ENCODE assay signal across 8 mouse cellular contexts in the genomic region with DNA sequence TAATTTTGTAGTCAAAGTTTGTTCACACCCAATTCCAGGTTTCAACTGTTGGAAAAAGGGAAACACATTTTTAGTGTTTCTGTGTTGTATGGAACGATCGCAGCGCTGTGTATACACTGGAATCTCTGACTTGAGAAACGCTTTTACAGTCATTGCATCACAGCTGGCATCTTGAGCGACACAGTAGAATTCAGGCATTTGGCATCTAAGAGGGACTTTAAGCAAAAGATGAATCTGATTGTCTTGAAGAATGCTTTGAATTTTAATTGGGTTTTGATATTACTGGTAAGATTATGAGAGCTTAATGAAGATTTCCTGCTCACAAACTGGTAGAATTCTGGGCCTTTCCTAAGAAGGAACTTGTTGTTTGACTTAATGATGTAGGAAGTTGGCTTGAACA. TPM values are rescaled to one million over a fixed set of nuclear protein-coding genes. Genes with fewer than 3 reads are reported as not detected.
DNase-seq lines count a peak whose midpoint lies in the region; ATAC-seq and TF ChIP-seq lines count a peak whose summit lies in the region.

No protein-coding gene starts in this region.

- WGBS in kidney, postnatal 0 days = 16% methylated on average over 5 of the region's 5 CpGs
- WGBS in embryonic facial prominence, embryonic 15.5 days = 17% methylated on average over 5 of the region's 5 CpGs
- 21% methylated on average over 5 of the region's 5 CpGs for WGBS in limb, embryonic 14.5 days
- 27% methylated on average over 5 of the region's 5 CpGs for WGBS in neural tube, embryonic 14.5 days

- peak overlapping the region; percentile 68 for H3K4me2 ChIP-seq in kidney, postnatal 0 days (ENCODE audit: low read length)
- peak overlapping the region; percentile 63 for H3K4me2 ChIP-seq in embryonic facial prominence, embryonic 15.5 days (replicated peaks)
- peak overlapping the region; percentile 55 for H3K4me2 ChIP-seq in limb, embryonic 14.5 days (replicated peaks; ENCODE audit: low read depth, low read length, severe bottlenecking)
- peak overlapping the region; percentile 70 for H3K4me2 ChIP-seq in neural tube, embryonic 14.5 days (ENCODE audit: low read depth, low read length)

- H3K36me3 ChIP-seq in kidney, postnatal 0 days (ENCODE audit: insufficient read depth, low read length) = no peaks in the 10 kb centered on the region
- H3K36me3 ChIP-seq in embryonic facial prominence, embryonic 15.5 days = no peaks in the 10 kb centered on the region
- H3K36me3 ChIP-seq in limb, embryonic 14.5 days (ENCODE audit: control insufficient read depth, insufficient read depth, low read length) = no peaks in the 10 kb centered on the region
- no peaks in the 10 kb centered on the region for H3K36me3 ChIP-seq in neural tube, embryonic 14.5 days (ENCODE audit: control insufficient read depth, insufficient read depth, low read length)

- intact Hi-C loops in left cerebral cortex, postnatal 25 days (cut with DNase I) = no loop called here

- TF ChIP-seq POLR2A in limb, embryonic 14.5 days (IDR thresholded peaks at IDR 0.05; ENCODE audit: borderline replicate concordance, extremely low read depth, insufficient read depth, insufficient read length) = no peak

- no peaks in the 10 kb centered on the region for H3K9me3 ChIP-seq in kidney, postnatal 0 days (replicated peaks; ENCODE audit: low read length)
- H3K9me3 ChIP-seq in embryonic facial prominence, embryonic 15.5 days (replicated peaks) = no peaks in the 10 kb centered on the region
- H3K9me3 ChIP-seq in limb, embryonic 14.5 days (ENCODE audit: control insufficient read depth, low read length) = no peaks in the 10 kb centered on the region
- H3K9me3 ChIP-seq in neural tube, embryonic 14.5 days (ENCODE audit: control insufficient read depth, low read length) = no peaks in the 10 kb centered on the region

- peak overlapping the region; percentile 60 for H3K4me3 ChIP-seq in kidney, postnatal 0 days (replicated peaks; ENCODE audit: low read depth, low read length)
- H3K4me3 ChIP-seq in embryonic facial prominence, embryonic 15.5 days (replicated peaks) = peak overlapping the region; percentile 77
- H3K4me3 ChIP-seq in limb, embryonic 14.5 days (replicated peaks; ENCODE audit: low read length) = peak overlapping the region; percentile 67
- peak overlapping the region; percentile 70 for H3K4me3 ChIP-seq in neural tube, embryonic 14.5 days (ENCODE audit: low read depth, low read length)

- no peak overlapping the region for H3K27ac ChIP-seq in kidney, postnatal 0 days
- H3K27ac ChIP-seq in embryonic facial prominence, embryonic 15.5 days (replicated peaks) = peak overlapping the region; percentile 69; the same call in 1 of the 2 replicates
- H3K27ac ChIP-seq in limb, embryonic 14.5 days (replicated peaks; ENCODE audit: low read depth, low read length) = 0 out of 2 replicates have a peak overlapping the region, but pooled peaks have one; percentile 8
- no peak overlapping the region for H3K27ac ChIP-seq in neural tube, embryonic 14.5 days (ENCODE audit: low read depth, low read length)

- H3K27me3 ChIP-seq in kidney, postnatal 0 days (ENCODE audit: insufficient read depth, low read length) = no peaks in the 10 kb centered on the region
- H3K27me3 ChIP-seq in embryonic facial prominence, embryonic 15.5 days = no peaks in the 10 kb centered on the region
- no peaks in the 10 kb centered on the region for H3K27me3 ChIP-seq in limb, embryonic 14.5 days (ENCODE audit: control insufficient read depth, insufficient read depth, low read length)
- no peaks in the 10 kb centered on the region for H3K27me3 ChIP-seq in neural tube, embryonic 14.5 days (ENCODE audit: control insufficient read depth, insufficient read depth, low read length)

- no peak for ATAC-seq in kidney, postnatal 0 days (replicated peaks; ENCODE audit: low FRiP score, low read depth)
- ATAC-seq in embryonic facial prominence, embryonic 15.5 days (ENCODE audit: insufficient number of reproducible peaks, low FRiP score, low TSS enrichment, low read depth) = no peak
- ATAC-seq in limb, embryonic 14.5 days (ENCODE audit: low FRiP score, low read depth) = no peak
- no peak for ATAC-seq in neural tube, embryonic 14.5 days (ENCODE audit: low read depth)

- peaks cover 7% of the 10 kb centered on the region for H3K4me1 ChIP-seq in kidney, postnatal 0 days (replicated peaks; ENCODE audit: insufficient read depth, low read length)
- peaks cover 16% of the 10 kb centered on the region for H3K4me1 ChIP-seq in embryonic facial prominence, embryonic 15.5 days
- peaks cover 13% of the 10 kb centered on the region for H3K4me1 ChIP-seq in limb, embryonic 14.5 days (ENCODE audit: control insufficient read depth, insufficient read depth, low read length)
- H3K4me1 ChIP-seq in neural tube, embryonic 14.5 days (ENCODE audit: control insufficient read depth, insufficient read depth, low read length) = peaks cover 23% of the 10 kb centered on the region

- DNase-seq in kidney, postnatal 0 days (ENCODE audit: low spot score) = peak; percentile 11
- no peak for DNase-seq in kidney, adult 9 months
- no peak for DNase-seq in limb, embryonic 14.5 days (ENCODE audit: low spot score)
- DNase-seq in urinary bladder, postnatal 25 days (ENCODE audit: low spot score) = no peak
- no peak for DNase-seq in cerebellum, postnatal 14 days
- DNase-seq in left cerebral cortex, postnatal 25 days (ENCODE audit: low spot score in 2 of 2) = no peak

- no peak for TF ChIP-seq CTCF in kidney, postnatal 0 days (IDR thresholded peaks at IDR 0.05; ENCODE audit: low read depth)

- no peak overlapping the region for H3K9ac ChIP-seq in kidney, postnatal 0 days (ENCODE audit: low read depth, low read length)
- H3K9ac ChIP-seq in embryonic facial prominence, embryonic 15.5 days = peak overlapping the region; percentile 71; the same call in 1 of the 2 replicates
- H3K9ac ChIP-seq in limb, embryonic 14.5 days (ENCODE audit: low read depth, low read length, severe bottlenecking) = peak overlapping the region; percentile 63
- H3K9ac ChIP-seq in neural tube, embryonic 14.5 days (replicated peaks; ENCODE audit: low read depth, low read length) = 0 out of 2 replicates have a peak overlapping the region, but pooled peaks have one; percentile 70

RNA-seq across cellular contexts. Expression of a gene that starts 1.3 kb away (rescaled TPM):
- 50.9 and 70.9 TPM in 2 replicates for polyA plus RNA-seq in kidney, postnatal 0 days (2015; fragmentation: Nextera tagmentation; extraction: Ambion mirVana)
- 76.1 and 87.4 TPM in 2 replicates for polyA plus RNA-seq in embryonic facial prominence, embryonic 15.5 days (2015; fragmentation: Nextera tagmentation; extraction: Ambion mirVana)
- 99.1 and 112 TPM in 2 replicates for polyA plus RNA-seq in limb, embryonic 14.5 days (2012; rRNA removed)
- 115 and 138 TPM in 2 replicates for polyA plus RNA-seq in limb, embryonic 14.5 days (2014; fragmentation: Nextera tagmentation; extraction: Ambion mirVana)
- 38.9 and 50.9 TPM in 2 replicates for polyA plus RNA-seq in neural tube, embryonic 14.5 days (2014; fragmentation: Nextera tagmentation; extraction: Ambion mirVana)
- total RNA-seq in left cerebral cortex, postnatal 25 days (2021) = 100 to 1,000 TPM; 173 to 186 TPM

Comparison
In these comparisons a context has a peak if more than half of its experiments do, and no peak if none do; other contexts are left out.
1. H3K27ac ChIP-seq: peak in embryonic facial prominence, embryonic 15.5 days (single experiment) and limb, embryonic 14.5 days (single experiment); none in kidney, postnatal 0 days (single experiment) and neural tube, embryonic 14.5 days (single experiment).
2. Peak in every context shown above with its lines, with median percentiles within 50 percentile points of each other: H3K4me2 ChIP-seq and H3K4me3 ChIP-seq.